Mouse (Mus musculus): ENCODE results near the gene Atxn2. TPM values are rescaled to one million over a fixed set of nuclear protein-coding genes. Genes with fewer than 3 reads are reported as not detected.
A peak's percentile ranks its signal among the peaks of the same experiment; 100 is the strongest.
"Not testable (repeated sequence)": the region's sequence is repeated elsewhere in the genome, so short reads cannot be mapped to it uniquely, and the experiment has no call there.

The Atxn2 gene
- polyA plus RNA-seq, 1 experiment from 2014 or later: 100 TPM

DNA sequence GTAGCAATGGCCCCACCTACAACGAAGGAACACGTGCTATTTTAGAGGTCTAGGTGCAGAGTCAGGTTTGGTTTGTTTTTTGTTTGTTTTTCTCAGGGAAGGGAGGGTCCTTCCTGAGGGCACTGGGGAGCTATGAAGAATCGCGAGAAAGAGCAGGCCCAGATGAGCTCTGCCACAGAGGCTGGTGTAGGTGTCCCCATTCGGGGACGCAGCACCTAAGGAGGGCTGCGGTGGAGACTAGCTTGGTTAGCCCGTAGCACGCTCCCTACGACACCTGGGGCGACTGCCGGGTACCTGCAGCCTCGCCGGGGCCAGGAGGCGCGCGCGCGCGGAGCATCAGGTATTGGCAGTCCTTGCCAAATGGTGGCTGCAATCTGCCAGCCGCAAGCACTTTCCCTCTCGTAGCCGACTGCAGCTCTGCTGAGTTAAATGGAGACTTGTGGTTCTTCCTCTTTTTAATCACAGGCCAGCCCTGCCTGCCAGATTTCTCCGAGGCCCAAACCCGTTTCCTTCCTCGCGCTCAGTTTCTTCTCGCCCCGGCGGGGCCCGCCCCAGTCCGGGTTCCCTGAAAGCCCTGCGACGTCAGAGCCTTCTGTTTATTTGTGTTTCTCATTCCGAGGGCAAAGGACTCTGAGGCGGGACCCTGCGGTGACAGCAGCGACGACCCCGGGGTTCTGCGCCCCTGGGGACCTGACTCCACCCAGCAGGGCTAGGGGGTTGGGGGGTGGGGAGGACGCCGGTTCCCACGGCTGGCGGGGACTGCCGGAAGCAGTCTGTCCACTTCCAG is 127.4 kb downstream of the Atxn2 start:
- peaks cover 64% of the 10 kb centered on the region for H3K4me1 ChIP-seq

DNA sequence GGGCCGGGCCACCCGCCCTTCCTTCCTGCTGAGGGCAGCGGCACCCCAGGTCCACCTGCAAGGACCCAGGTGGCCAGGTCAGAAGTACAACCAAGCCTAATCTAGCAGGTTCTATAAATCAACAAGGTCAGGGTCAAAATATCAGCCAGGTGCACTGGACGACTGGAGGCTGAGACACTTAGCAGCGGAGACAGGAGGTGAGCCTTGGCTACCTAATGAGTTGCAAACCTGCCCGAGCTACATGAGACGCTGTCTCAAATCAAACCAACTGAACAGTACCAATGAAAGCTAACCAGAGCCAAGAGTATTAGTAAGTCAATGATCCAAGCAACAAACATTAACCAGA is 128.0 kb downstream of the Atxn2 start:
- Histone ChIP-seq H3K27ac (replicated peaks) (0 out of 2 replicates have a peak overlapping the region, but pooled peaks have one; percentile 24), H3K9ac (replicated peaks) (no peak overlapping the region), H3K4me3 (replicated peaks) (peak overlapping the region; percentile 80), H3K27me3 (replicated peaks) (peaks cover 53% of the 10 kb centered on the region), H3K4me1 (peaks cover 58% of the 10 kb centered on the region), H3K9me3 (replicated peaks) (no peaks in the 10 kb centered on the region), H3K36me3 (no peaks in the 10 kb centered on the region), H3K4me2 (peak overlapping the region; percentile 94)
- 30% methylated on average over 7 of the region's 7 CpGs for WGBS
- no peak for ATAC-seq (ENCODE audit: low FRiP score)

More for the DNA sequence above, 127.4 kb downstream of the Atxn2 start:
- H3K27ac ChIP-seq (replicated peaks): peak overlapping the region; percentile 51; the same call in 1 of the 2 replicates
- no peak for ATAC-seq (ENCODE audit: low FRiP score)
- peak overlapping the region; percentile 94 for H3K4me2 ChIP-seq
- H3K9me3 ChIP-seq (replicated peaks): no peaks in the 10 kb centered on the region
- H3K9ac ChIP-seq (replicated peaks): peak overlapping the region; percentile 31; the same call in 1 of the 2 replicates
- peak overlapping the region; percentile 80 for H3K4me3 ChIP-seq (replicated peaks)
- H3K36me3 ChIP-seq: no peaks in the 10 kb centered on the region
- WGBS: under 1% methylated on average over 46 of the region's 46 CpGs
- H3K27me3 ChIP-seq (replicated peaks): peaks cover 48% of the 10 kb centered on the region

DNA sequence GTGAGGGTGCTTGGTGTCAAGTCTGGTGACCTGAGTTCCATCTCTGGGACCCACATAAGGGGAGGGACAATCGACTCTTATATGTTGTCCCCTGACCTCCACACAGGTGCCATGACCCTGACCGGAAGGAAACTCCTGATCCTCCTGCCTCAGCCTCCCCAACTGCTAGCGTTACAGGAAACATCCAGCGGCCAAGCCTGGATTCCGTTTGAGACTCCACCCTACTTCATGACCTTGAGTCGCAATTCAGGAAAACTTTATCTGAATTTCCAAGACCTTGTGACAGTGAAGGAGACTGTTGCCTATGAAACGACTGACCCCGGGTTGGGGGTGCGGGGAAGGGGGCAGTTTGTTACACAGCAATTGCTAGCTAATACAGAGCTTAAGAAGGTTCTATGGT is 130.4 kb downstream of the Atxn2 start:
- Histone ChIP-seq H3K36me3 (no peaks in the 10 kb centered on the region), H3K4me2 (no peak overlapping the region), H3K27ac (replicated peaks) (no peak overlapping the region), H3K27me3 (replicated peaks) (peaks cover 64% of the 10 kb centered on the region), H3K4me1 (peaks cover 38% of the 10 kb centered on the region), H3K4me3 (replicated peaks) (no peak overlapping the region), H3K9me3 (replicated peaks) (no peaks in the 10 kb centered on the region), H3K9ac (replicated peaks) (no peak overlapping the region)
- WGBS: 97% methylated on average over 9 of the region's 9 CpGs
- ATAC-seq (ENCODE audit: low FRiP score): no peak

DNA sequence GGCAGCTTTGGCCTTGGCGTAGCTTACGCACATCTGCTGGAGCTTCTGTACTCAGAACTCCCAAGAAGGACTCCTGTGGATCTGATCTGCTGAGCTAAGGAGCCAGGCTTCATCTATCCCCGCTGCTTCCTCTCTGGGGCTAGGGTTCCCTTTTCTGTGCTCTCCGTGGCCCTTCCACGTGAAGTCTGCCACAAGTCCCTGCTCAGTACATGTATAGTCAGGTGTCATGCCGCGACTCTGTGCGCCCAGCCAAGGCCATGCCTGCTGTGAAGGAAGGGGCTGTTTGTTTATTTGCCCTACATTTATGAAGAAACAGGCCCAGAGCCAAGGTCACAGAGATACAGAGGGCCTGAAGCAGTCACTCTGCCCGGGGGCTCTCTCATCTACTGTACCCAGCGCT is 130.8 kb downstream of the Atxn2 start:
- peaks cover 63% of the 10 kb centered on the region for H3K27me3 ChIP-seq (replicated peaks)
- ATAC-seq (ENCODE audit: low FRiP score): no peak

DNA sequence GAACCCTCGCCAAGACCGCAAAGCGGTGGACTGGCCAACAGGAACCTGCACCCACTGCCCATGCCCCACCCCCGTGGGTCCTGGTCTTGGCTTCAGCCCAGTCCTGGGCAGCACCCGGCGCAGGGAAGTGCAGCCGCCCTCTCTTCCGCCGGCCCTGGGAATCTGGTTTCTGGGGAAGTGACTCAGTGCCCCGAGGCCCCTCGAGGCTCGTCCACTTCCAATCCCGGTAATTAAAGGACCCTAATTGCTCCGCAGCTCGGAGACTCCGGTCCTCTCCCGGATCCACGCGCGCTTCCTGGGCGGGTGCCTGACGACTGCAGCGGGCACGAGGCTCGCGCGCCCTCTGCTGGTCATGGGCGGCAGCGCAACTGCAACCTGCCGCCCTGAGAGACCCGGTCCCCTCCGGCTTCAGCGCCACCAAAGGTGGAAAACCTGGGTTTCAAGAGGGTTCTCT is 131.6 kb downstream of the Atxn2 start:
- H3K27me3 ChIP-seq (replicated peaks): peaks cover 56% of the 10 kb centered on the region
- H3K4me1 ChIP-seq: peaks cover 30% of the 10 kb centered on the region
- H3K27ac ChIP-seq (replicated peaks): no peak overlapping the region
- ATAC-seq (ENCODE audit: low FRiP score): peak; percentile 51
- H3K4me2 ChIP-seq: peak overlapping the region; percentile 85
- under 1% methylated on average over 33 of the region's 33 CpGs for WGBS
- peak overlapping the region; percentile 47 for H3K9ac ChIP-seq (replicated peaks)
- H3K36me3 ChIP-seq: no peaks in the 10 kb centered on the region
- no peaks in the 10 kb centered on the region for H3K9me3 ChIP-seq (replicated peaks)
- H3K4me3 ChIP-seq (replicated peaks): peak overlapping the region; percentile 48

More for the DNA sequence above, 130.8 kb downstream of the Atxn2 start:
- Histone ChIP-seq H3K4me1 (peaks cover 36% of the 10 kb centered on the region), H3K4me2 (no peak overlapping the region), H3K4me3 (replicated peaks) (no peak overlapping the region), H3K36me3 (no peaks in the 10 kb centered on the region), H3K9ac (replicated peaks) (no peak overlapping the region), H3K27ac (replicated peaks) (no peak overlapping the region), H3K9me3 (replicated peaks) (no peaks in the 10 kb centered on the region)
- 45% methylated on average over 10 of the region's 10 CpGs for WGBS

DNA sequence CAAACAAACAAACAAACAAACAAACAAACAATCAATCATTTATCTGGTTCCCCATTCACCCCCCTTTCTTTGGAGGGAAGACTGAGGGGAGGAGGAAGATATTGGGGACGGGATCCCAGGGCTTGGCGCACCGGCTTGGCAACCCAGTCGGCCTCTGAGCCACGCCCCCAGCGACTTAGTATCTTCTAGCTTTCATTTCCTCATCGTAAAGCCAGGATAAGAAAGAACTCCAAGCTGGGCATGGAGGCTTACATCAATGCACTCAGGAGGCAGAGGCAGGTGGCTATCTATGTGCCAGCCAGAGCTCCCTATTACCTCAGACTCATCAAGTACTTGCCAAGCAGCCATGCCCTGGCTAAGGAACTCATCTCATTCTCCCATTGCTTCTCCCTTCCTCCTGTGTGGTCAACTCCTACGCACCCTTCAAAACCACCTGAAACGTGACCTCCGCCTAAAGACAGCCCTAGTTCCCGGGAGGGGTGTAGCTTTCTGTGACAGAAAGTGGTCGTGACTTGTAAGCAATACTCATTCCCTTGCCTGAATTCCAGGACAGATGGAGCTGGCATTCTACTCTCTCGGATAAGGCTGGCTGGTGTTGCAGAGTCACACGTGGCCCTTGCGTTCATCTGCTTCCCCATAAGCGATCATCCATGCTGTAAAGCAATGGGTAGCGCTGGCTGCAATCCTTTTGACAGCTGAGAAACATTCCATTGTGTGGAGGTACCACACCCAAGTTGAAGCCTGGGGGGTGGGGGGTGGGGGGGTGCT is 132.2 kb downstream of the Atxn2 start:
- Histone ChIP-seq H3K4me3 (replicated peaks) (peak overlapping the region; percentile 48), H3K4me1 (peaks cover 30% of the 10 kb centered on the region), H3K36me3 (no peaks in the 10 kb centered on the region), H3K27me3 (replicated peaks) (peaks cover 49% of the 10 kb centered on the region), H3K4me2 (peak overlapping the region; percentile 85), H3K27ac (replicated peaks) (no peak overlapping the region), H3K9ac (replicated peaks) (peak overlapping the region; percentile 47; the same call in 1 of the 2 replicates), H3K9me3 (replicated peaks) (no peaks in the 10 kb centered on the region)
- 14% methylated on average over 17 of the region's 17 CpGs for WGBS
- no peak for ATAC-seq (ENCODE audit: low FRiP score)

DNA sequence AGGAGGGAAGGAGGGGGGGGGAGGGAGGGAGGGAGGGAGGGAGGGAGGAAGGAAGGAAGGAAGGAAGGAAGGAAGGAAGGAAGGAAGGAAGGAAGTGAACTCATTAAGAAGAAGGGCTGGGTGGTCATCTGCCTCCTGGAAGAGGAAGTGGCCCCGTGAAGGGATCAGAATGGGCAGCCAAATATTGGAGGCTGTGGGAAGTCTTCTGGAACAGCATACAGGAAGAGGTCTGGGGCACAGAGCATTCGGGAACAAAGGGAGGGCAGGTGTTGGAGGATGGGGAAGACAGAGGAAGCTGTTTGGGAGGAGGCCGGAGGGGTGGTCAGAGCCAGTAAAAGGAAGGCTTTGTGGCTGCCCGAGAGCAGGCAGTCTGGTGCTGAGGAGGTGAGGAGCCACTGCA is 134.2 kb downstream of the Atxn2 start:
- Histone ChIP-seq H3K36me3 (no peaks in the 10 kb centered on the region), H3K27me3 (replicated peaks) (peaks cover 38% of the 10 kb centered on the region), H3K4me2 (no peak overlapping the region), H3K27ac (replicated peaks) (no peak overlapping the region), H3K9ac (replicated peaks) (no peak overlapping the region), H3K4me1 (peaks cover 34% of the 10 kb centered on the region), H3K9me3 (replicated peaks) (no peaks in the 10 kb centered on the region), H3K4me3 (replicated peaks) (no peak overlapping the region)
- ATAC-seq (ENCODE audit: low FRiP score): no peak
- WGBS: 33% methylated on average over 4 of the region's 4 CpGs

DNA sequence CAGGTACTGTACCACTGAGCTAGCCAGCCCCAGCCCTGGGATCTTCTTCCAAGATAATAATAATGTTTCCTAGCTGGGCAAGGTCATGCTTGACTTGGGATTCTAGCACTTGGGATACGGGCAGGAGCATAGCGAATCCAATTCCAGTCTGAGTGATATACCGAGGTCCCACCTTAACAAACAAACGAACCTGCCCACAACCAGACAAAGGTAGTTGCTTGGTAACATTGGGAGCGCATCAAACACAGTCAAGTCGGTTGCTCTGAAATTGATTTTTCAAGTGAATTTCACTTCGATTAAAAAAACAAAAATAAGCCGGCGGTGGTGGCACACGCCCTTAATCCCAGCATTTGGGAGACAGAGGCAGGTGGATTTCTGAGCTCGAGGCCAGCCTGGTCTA is 135.2 kb downstream of the Atxn2 start:
- Histone ChIP-seq H3K4me1 (peaks cover 44% of the 10 kb centered on the region), H3K27ac (replicated peaks) (no peak overlapping the region), H3K27me3 (replicated peaks) (peaks cover 34% of the 10 kb centered on the region), H3K4me3 (replicated peaks) (no peak overlapping the region), H3K9ac (replicated peaks) (no peak overlapping the region), H3K9me3 (replicated peaks) (no peaks in the 10 kb centered on the region), H3K36me3 (no peaks in the 10 kb centered on the region), H3K4me2 (no peak overlapping the region)
- no peak for ATAC-seq (ENCODE audit: low FRiP score)
- 85% methylated on average over 11 of the region's 11 CpGs for WGBS

DNA sequence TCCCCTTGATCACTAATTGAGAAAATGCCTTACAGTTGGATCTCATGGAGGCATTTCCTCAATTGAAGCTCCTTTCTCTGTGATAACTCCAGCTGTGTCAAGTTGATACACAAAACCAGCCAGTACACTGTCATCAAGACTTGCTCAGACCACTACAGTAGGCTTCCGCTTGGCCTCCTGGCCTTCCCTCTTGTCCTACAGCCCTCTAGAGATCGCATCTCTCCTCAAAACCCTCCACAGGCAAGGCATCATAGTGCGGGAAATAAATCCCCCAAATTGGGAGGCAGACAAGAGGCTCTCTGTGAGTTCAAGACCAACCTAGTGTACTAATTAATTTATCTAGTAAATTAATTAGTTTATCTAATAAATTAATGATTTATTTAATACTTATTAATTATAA is 136.1 kb downstream of the Atxn2 start:
- Histone ChIP-seq H3K27me3 (replicated peaks) (peaks cover 25% of the 10 kb centered on the region), H3K4me1 (peaks cover 40% of the 10 kb centered on the region)
- not testable (repeated sequence) for H3K9me3 ChIP-seq (replicated peaks); H3K9ac ChIP-seq (replicated peaks); H3K36me3 ChIP-seq; H3K4me3 ChIP-seq (replicated peaks); H3K27ac ChIP-seq (replicated peaks); H3K4me2 ChIP-seq; ATAC-seq (ENCODE audit: low FRiP score)
- WGBS: 90% methylated on average over 3 of the region's 3 CpGs

DNA sequence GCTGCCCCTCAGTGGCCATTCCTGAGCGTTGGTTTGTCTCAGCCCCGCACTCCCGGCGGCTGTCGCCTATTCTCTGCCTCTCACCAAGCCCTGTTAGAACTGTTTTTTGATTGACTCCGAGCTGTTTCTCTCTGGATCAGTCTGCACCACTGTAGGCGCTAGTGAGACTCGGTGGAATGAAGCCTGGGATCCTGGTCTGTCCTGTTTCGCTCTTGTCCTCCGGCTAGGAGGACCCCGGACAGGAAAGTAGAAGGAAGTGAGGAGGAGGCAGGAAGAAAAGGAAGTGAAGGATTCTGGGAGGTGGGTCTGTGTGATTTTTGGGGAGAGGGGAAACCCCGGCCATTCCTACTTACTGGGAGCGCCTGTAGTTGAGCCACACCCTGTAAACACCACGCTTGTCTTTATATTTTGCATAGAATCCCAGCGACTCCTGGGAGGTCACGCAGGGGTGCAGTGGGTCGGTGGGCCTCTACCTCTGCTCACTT is 136.9 kb downstream of the Atxn2 start:
- no peaks in the 10 kb centered on the region for H3K9me3 ChIP-seq (replicated peaks)
- under 1% methylated on average over 17 of the region's 17 CpGs for WGBS
- peak overlapping the region; percentile 97 for H3K4me3 ChIP-seq (replicated peaks)
- peaks cover 11% of the 10 kb centered on the region for H3K36me3 ChIP-seq
- peak overlapping the region; percentile 37 for H3K9ac ChIP-seq (replicated peaks)
- no peak; the same call in 1 of the 2 replicates for ATAC-seq (ENCODE audit: low FRiP score)
- H3K27ac ChIP-seq (replicated peaks): peak overlapping the region; percentile 23
- peak overlapping the region; percentile 70 for H3K4me2 ChIP-seq
- peaks cover 21% of the 10 kb centered on the region for H3K27me3 ChIP-seq (replicated peaks)
- peaks cover 33% of the 10 kb centered on the region for H3K4me1 ChIP-seq

DNA sequence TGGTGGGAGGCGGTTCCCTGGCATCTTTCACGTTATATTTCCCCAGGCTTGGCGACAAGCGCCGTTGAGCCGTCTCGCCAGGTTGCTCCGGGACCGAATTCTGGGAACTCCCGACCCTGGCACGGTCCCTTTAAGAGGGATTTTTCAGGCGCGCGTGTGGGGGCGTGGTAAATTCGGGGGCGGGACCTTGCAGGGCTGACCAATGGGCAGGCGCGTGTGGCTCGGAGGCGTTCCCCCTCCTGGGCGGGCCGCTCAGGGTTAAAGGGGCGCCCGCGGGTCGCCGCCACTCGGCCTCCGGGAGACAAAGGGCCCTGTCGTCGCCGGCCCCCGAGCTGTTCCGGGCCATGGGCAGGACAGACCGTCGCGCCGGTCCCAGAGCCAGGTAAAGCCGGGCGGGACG is 137.6 kb downstream of the Atxn2 start, which contains the start of gene Pheta1:
Gene Pheta1, plus strand, starts transcription at position 242 of the 400 bp plus-strand sequence.
- peak; percentile 91 for ATAC-seq (ENCODE audit: low FRiP score)
- H3K9me3 ChIP-seq (replicated peaks): no peaks in the 10 kb centered on the region
- H3K36me3 ChIP-seq: peaks cover 17% of the 10 kb centered on the region
- peak within 1 kb of the TSS; percentile 70 for H3K4me2 ChIP-seq
- H3K27ac ChIP-seq (replicated peaks): peak within 1 kb of the TSS; percentile 23
- under 1% methylated on average over 39 of the region's 42 CpGs for WGBS
- peaks cover 15% of the 10 kb centered on the region for H3K27me3 ChIP-seq (replicated peaks)
- H3K9ac ChIP-seq (replicated peaks): peak within 1 kb of the TSS; percentile 85
- H3K4me3 ChIP-seq (replicated peaks): peak within 1 kb of the TSS; percentile 97
- peaks cover 32% of the 10 kb centered on the region for H3K4me1 ChIP-seq
